Mouse (Mus musculus): ENCODE data around the gene Sdk1. TPM values are rescaled to one million over a fixed set of nuclear protein-coding genes. Genes with fewer than 3 reads are reported as not detected.

Gene Sdk1
- total and polyA plus RNA-seq, 3 experiments = not detected

DNA sequence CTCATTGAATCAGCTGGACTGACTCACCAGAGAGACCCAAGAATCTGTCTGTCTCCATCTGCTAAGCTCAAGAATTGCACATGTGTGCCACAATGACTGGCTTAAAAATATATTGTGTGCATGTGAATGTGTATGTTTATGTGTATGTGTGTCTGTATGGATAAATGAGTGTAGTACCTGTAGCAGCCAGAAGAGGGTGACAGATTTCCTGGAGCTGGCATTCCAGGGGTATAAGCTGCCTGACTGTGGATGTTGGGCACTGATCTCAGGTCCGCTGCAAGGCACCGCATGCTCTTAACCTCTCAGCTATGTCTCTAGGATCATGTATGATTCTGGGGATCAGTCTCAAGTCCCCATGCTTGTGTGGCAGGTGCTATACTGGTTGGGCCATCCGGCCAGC is 839.4 kb downstream of the Sdk1 start:
- Histone ChIP-seq H3K4me1 (ENCODE audit: control insufficient read depth in 1 of 2, insufficient read depth in 2 of 2, low read length in 2 of 2) (no peaks in the 10 kb centered on the region), H3K79me2 (ENCODE audit: control insufficient read depth, insufficient read depth, low read length, poor library complexity) (no peaks in the 10 kb centered on the region), H3K27me3 (ENCODE audit: control insufficient read depth in 1 of 2, insufficient read depth in 2 of 2, low read length in 2 of 2) (no peaks in the 10 kb centered on the region), H3K27ac (ENCODE audit: control insufficient read depth, low read depth, low read length) (no peak overlapping the region), H3K4me3 (ENCODE audit: control insufficient read depth in 1 of 2, insufficient read depth in 1 of 2, low read depth in 2 of 2, low read length in 2 of 2) (no peak overlapping the region), H3K9ac (ENCODE audit: control insufficient read depth, low read depth, low read length, poor library complexity, severe bottlenecking) (no peak overlapping the region), H3K36me3 (ENCODE audit: control insufficient read depth in 1 of 2, insufficient read depth in 2 of 2, low read length in 2 of 2) (no peaks in the 10 kb centered on the region), H3K9me3 (replicated peaks; ENCODE audit: insufficient read depth, low read length) (no peaks in the 10 kb centered on the region)
- peak in 2 of 3 experiments; percentile 13 to 23; a peak in 2 of 6 replicates for TF ChIP-seq CTCF (IDR thresholded peaks at IDR 0.05 in 2 of 3, conservative IDR thresholded peaks at IDR 0.05 in 1 of 3; ENCODE audit: control insufficient read depth in 1 of 3, insufficient read depth in 1 of 3, low read depth in 2 of 3, low read length in 3 of 3, poor library complexity in 1 of 3, severe bottlenecking in 1 of 3)
- no peak for TF ChIP-seq USF2 (IDR thresholded peaks at IDR 0.05; ENCODE audit: borderline replicate concordance in 1 of 2, insufficient read depth in 1 of 2, low read depth in 1 of 2, low read length in 2 of 2)
- no peak for TF ChIP-seq NRF1 (IDR thresholded peaks at IDR 0.05; ENCODE audit: insufficient read depth, low read depth, low read length, poor library complexity, severe bottlenecking)
- TF ChIP-seq POLR2AphosphoS5 (IDR thresholded peaks at IDR 0.05; ENCODE audit: borderline replicate concordance, low read depth, low read length) = no peak
- DNase-seq (ENCODE audit: low read depth, low spot score) = peak; percentile 4

GRCm38 (mm10) chr5:142081076-142081475 is 839.8 kb downstream of the Sdk1 start:
- no peak overlapping the region for H3K27ac ChIP-seq (ENCODE audit: control insufficient read depth, low read depth, low read length)
- no peaks in the 10 kb centered on the region for H3K4me1 ChIP-seq (ENCODE audit: control insufficient read depth in 1 of 2, insufficient read depth in 2 of 2, low read length in 2 of 2)
- H3K9me3 ChIP-seq (replicated peaks; ENCODE audit: insufficient read depth, low read length) = no peaks in the 10 kb centered on the region
- no peaks in the 10 kb centered on the region for H3K79me2 ChIP-seq (ENCODE audit: control insufficient read depth, insufficient read depth, low read length, poor library complexity)
- DNase-seq (ENCODE audit: low read depth, low spot score) = no peak
- no peak overlapping the region for H3K9ac ChIP-seq (ENCODE audit: control insufficient read depth, low read depth, low read length, poor library complexity, severe bottlenecking)
- no peaks in the 10 kb centered on the region for H3K27me3 ChIP-seq (ENCODE audit: control insufficient read depth in 1 of 2, insufficient read depth in 2 of 2, low read length in 2 of 2)
- TF ChIP-seq MXI1 (IDR thresholded peaks at IDR 0.05; ENCODE audit: low read depth, low read length) (no peak), USF2 (IDR thresholded peaks at IDR 0.05; ENCODE audit: borderline replicate concordance in 1 of 2, insufficient read depth in 1 of 2, low read depth in 1 of 2, low read length in 2 of 2) (no peak), BHLHE40 (IDR thresholded peaks at IDR 0.05; ENCODE audit: borderline replicate concordance, low read depth, low read length) (no peak), GATA1 (IDR thresholded peaks at IDR 0.05; ENCODE audit: low read depth, low read length) (no peak), POLR2AphosphoS2 (IDR thresholded peaks at IDR 0.05; ENCODE audit: low read length) (no peak), EP300 (IDR thresholded peaks at IDR 0.05; ENCODE audit: low read depth in 1 of 2, low read length in 2 of 2) (no peak), UBTF (IDR thresholded peaks at IDR 0.05; ENCODE audit: borderline replicate concordance, insufficient read depth, low read depth, low read length) (no peak), E2F4 (IDR thresholded peaks at IDR 0.05; ENCODE audit: borderline replicate concordance, low read depth, low read length) (no peak), RAD21 (IDR thresholded peaks at IDR 0.05; ENCODE audit: low read depth, low read length) (no peak), TAL1 (IDR thresholded peaks at IDR 0.05; ENCODE audit: low read length) (no peak), CHD1 (IDR thresholded peaks at IDR 0.05; ENCODE audit: low read depth, low read length) (no peak), NELFE (IDR thresholded peaks at IDR 0.05; ENCODE audit: low read depth, low read length) (no peak), MYC (IDR thresholded peaks at IDR 0.05; ENCODE audit: low read depth, low read length) (no peak), ZKSCAN1 (IDR thresholded peaks at IDR 0.05; ENCODE audit: low read depth, low read length) (no peak), MAFK (IDR thresholded peaks at IDR 0.05; ENCODE audit: borderline replicate concordance, low read depth, low read length) (no peak), MAX (IDR thresholded peaks at IDR 0.05; ENCODE audit: low read length) (no peak)
- no peak overlapping the region for H3K4me3 ChIP-seq (ENCODE audit: control insufficient read depth in 1 of 2, insufficient read depth in 1 of 2, low read depth in 2 of 2, low read length in 2 of 2)
- no peaks in the 10 kb centered on the region for H3K36me3 ChIP-seq (ENCODE audit: control insufficient read depth in 1 of 2, insufficient read depth in 2 of 2, low read length in 2 of 2)

Data from MEL (cell line).